Mouse (Mus musculus): ENCODE data around the gene Kdm7a. TPM values are rescaled to one million over a fixed set of nuclear protein-coding genes. Genes with fewer than 3 reads are reported as not detected.

Gene Kdm7a
- 12.1 and 12.5 TPM in 2 replicates for polyA plus RNA-seq (2015; fragmentation: Nextera tagmentation; extraction: Ambion mirVana)

DNA sequence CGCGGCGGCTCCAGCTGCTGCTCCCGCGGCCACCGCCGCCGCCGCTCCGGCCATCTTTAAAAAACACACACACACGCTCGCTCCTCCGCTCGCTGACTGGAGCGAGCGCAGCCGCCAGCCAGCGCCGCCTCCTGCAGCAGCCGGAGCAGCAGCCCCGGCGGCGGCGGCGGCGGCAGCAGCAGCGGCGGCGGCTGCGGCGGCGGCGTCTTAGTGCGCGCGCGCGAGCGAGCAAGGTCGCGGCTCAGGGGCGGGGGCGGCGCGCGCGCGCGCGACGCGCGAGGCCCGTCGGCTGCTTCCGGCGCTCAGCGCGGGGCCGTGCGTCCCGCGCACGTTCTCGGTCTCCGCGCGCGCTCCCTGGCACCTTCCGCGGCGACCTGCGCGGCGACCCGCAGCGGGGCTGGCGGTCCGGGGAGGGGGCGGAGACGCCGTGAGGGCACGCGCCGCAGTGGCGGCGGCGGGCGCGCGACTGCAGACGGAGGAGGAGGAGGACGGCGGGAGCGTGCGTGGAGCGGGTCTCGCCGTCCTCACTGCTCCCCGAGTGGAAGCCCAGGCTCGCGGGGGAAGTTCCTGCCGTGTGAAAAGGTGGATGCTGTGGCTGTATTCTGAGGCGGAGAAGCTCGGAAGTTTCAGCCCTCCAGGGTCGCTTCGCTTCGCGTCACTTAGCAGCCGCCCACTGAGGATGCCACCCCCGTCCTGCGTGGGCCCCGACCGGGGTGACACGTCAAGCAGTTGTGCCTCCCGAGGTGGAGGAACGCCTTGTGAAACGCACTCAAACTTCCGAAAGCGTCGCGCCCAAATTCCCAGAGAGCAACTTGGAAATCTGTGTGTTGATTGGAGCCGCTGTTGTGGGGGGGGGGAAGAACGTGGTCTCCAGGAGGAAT is at the start of gene Kdm7a:
Kdm7a (minus strand) TSS at position 209 of the 881 bp plus-strand sequence.
- peak; percentile 74 for ATAC-seq (ENCODE audit: insufficient read depth)
- Histone ChIP-seq H3K4me2 (peak within 1 kb of the TSS; percentile 96), H3K4me3 (replicated peaks) (peak within 1 kb of the TSS; percentile 99), H3K9me3 (replicated peaks) (no peaks in the 10 kb centered on the region), H3K27me3 (peaks cover 4% of the 10 kb centered on the region; the same call in 1 of the 2 replicates), H3K36me3 (replicated peaks) (0 out of 2 replicates have a peak, but pooled peaks cover 2% of the 10 kb centered on the region), H3K4me1 (replicated peaks) (peaks cover 28% of the 10 kb centered on the region), H3K27ac (replicated peaks) (peak within 1 kb of the TSS; percentile 98), H3K9ac (peak within 1 kb of the TSS; percentile 100)
- under 1% methylated on average over 124 of the region's 124 CpGs for WGBS (ENCODE audit: insufficient replicate concordance)

DNA sequence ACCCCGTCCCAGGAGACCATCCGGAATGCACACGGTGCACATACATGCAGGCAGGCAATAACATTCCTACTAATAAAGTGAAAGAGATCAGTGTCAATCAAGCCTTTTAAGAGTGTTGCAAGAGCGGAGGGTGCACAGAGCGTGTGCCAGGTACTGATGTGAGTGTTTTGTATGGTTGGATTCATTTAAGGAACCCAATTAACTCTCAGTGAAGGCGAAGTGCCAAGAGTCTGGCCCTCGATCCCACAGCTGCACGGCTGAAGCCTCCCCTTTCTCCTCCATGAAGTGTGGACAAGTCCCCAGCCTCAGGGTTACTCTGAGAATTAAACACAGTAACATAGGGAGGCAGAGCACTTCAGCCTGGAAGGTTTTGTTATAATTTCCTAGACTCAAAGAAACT is 48.7 kb upstream of the Kdm7a start:
- no peak overlapping the region for H3K4me2 ChIP-seq
- no peak overlapping the region for H3K9ac ChIP-seq
- H3K27ac ChIP-seq (replicated peaks): no peak overlapping the region
- WGBS (ENCODE audit: insufficient replicate concordance): 60% methylated on average over 8 of the region's 8 CpGs
- peaks cover 51% of the 10 kb centered on the region for H3K27me3 ChIP-seq
- H3K36me3 ChIP-seq (replicated peaks): no peaks in the 10 kb centered on the region
- H3K9me3 ChIP-seq (replicated peaks): no peaks in the 10 kb centered on the region
- H3K4me3 ChIP-seq (replicated peaks): no peak overlapping the region
- no peak for ATAC-seq (ENCODE audit: insufficient read depth)
- H3K4me1 ChIP-seq (replicated peaks): peaks cover 9% of the 10 kb centered on the region; the same call in 1 of the 2 replicates

DNA sequence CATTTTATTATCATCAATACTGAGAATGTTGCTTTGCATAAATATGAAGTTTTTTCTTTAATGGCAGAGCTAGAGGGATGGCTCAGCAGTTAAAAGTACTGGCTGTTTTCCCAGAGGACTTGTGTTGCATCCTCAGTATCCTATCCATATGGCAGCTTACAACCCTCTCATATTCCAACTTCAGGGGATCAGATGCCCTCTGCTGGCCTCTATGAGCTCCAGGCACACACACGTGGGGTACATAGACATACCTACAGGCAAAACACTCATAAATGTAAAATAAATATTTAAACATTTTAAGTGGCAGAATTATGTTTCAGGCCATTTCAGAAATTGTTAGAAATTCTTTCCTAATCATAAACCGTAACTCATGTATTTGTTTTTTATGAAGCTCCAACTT is 43.5 kb upstream of the Kdm7a start:
- no peak for ATAC-seq (ENCODE audit: insufficient read depth)
- 66% methylated on average over 2 of the region's 2 CpGs for whole genome bisulfite sequencing (ENCODE audit: insufficient replicate concordance)
- Histone ChIP-seq H3K27me3 (peaks cover 7% of the 10 kb centered on the region), H3K36me3 (replicated peaks) (no peaks in the 10 kb centered on the region), H3K9ac (no peak overlapping the region), H3K4me3 (replicated peaks) (no peak overlapping the region), H3K4me2 (no peak overlapping the region), H3K4me1 (replicated peaks) (no peaks in the 10 kb centered on the region), H3K9me3 (replicated peaks) (no peaks in the 10 kb centered on the region), H3K27ac (replicated peaks) (no peak overlapping the region)

DNA sequence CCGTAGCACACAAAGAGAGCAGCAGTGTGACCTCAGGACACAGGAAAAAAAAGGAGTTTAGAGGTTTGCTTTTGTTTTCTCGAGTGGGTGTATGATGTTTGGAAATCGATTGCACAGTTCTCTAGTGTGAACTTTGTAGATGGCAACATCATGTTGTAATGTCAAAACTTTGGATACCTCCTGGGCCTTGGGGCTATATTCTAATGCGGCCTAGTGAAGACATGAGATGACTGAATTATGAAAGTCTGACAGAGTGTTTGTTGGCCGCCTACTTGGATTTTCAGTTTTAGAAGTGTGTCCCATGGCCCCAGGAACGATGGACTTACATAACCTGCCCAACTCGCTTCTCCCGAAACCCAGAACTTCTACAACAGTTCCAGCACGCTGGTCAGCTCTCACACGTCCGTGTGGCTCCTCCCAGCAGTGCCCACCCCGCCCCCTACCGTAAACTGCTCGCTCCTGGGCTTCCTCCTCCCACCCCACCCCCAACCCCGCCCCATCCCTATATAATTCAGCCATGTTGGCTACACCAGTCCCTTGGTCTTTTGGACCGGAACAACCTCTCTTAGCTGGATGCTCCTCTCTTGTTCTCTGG is 42.7 kb upstream of the Kdm7a start:
- Histone ChIP-seq H3K27ac (replicated peaks) (no peak overlapping the region), H3K9ac (no peak overlapping the region), H3K27me3 (peaks cover under 1% of the 10 kb centered on the region; the same call in 1 of the 2 replicates), H3K4me2 (no peak overlapping the region), H3K9me3 (replicated peaks) (no peaks in the 10 kb centered on the region), H3K36me3 (replicated peaks) (no peaks in the 10 kb centered on the region), H3K4me1 (replicated peaks) (no peaks in the 10 kb centered on the region), H3K4me3 (replicated peaks) (no peak overlapping the region)
- 40% methylated on average over 16 of the region's 16 CpGs for WGBS (ENCODE audit: insufficient replicate concordance)
- ATAC-seq (ENCODE audit: insufficient read depth): no peak

DNA sequence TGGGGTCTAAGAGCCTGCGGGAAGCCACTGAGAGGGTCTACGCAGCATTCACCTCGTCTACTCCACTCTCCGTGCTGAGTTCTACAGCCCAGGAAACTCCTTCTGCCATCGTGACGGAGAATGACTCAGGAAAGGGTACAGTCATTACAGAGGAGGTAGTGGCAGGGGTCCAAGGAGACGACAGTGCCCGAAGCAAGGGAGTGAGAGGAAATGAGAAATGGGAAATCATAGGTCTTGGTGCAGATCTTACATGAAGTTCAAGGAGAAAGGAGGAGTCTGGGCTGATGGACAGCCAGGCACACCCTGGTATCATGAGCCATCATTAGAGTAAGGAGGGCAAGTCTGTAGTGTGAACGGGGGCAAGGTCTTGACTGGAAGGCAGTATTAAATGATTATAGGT is 37.5 kb upstream of the Kdm7a start:
- 59% methylated on average over 9 of the region's 9 CpGs for WGBS (ENCODE audit: insufficient replicate concordance)
- no peaks in the 10 kb centered on the region for H3K9me3 ChIP-seq (replicated peaks)

DNA sequence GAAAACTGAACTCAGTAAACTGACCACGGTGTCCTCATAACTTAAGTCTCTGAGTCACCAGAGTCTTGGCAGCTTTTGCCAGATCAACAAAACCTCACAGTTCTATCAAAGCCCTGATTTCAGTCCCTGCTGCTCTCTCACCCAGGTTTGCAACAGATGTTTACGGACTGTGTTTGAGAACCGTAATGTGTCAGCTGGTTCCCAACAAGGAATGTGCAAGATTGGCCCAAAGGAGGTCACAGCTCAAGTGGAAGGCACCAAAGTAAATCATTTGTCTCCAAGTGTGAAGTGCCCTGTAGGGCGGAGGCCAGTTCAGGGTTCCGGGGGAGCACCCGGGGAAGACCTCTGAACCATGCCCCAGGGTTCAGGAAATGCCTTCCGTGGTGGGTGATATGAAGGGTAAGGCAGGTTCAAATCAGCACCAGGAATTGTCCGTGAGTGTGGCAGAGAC is 36.9 kb upstream of the Kdm7a start:
- no peaks in the 10 kb centered on the region for H3K9me3 ChIP-seq (replicated peaks)
- no peak for ATAC-seq (ENCODE audit: insufficient read depth)
- 59% methylated on average over 8 of the region's 8 CpGs for WGBS (ENCODE audit: insufficient replicate concordance)
- H3K4me1 ChIP-seq (replicated peaks): peaks cover 11% of the 10 kb centered on the region
- H3K27ac ChIP-seq (replicated peaks): no peak overlapping the region
- H3K36me3 ChIP-seq (replicated peaks): no peaks in the 10 kb centered on the region
- H3K27me3 ChIP-seq: peaks cover 4% of the 10 kb centered on the region; the same call in 1 of the 2 replicates
- H3K4me3 ChIP-seq (replicated peaks): no peak overlapping the region
- H3K9ac ChIP-seq: no peak overlapping the region
- H3K4me2 ChIP-seq: no peak overlapping the region

More for the DNA sequence above, 37.5 kb upstream of the Kdm7a start:
- no peak for ATAC-seq (ENCODE audit: insufficient read depth)
- Histone ChIP-seq H3K4me3 (replicated peaks) (no peak overlapping the region), H3K4me1 (replicated peaks) (peaks cover 11% of the 10 kb centered on the region), H3K27me3 (peaks cover 4% of the 10 kb centered on the region; the same call in 1 of the 2 replicates), H3K27ac (replicated peaks) (no peak overlapping the region), H3K36me3 (replicated peaks) (no peaks in the 10 kb centered on the region), H3K4me2 (no peak overlapping the region), H3K9ac (no peak overlapping the region)

DNA sequence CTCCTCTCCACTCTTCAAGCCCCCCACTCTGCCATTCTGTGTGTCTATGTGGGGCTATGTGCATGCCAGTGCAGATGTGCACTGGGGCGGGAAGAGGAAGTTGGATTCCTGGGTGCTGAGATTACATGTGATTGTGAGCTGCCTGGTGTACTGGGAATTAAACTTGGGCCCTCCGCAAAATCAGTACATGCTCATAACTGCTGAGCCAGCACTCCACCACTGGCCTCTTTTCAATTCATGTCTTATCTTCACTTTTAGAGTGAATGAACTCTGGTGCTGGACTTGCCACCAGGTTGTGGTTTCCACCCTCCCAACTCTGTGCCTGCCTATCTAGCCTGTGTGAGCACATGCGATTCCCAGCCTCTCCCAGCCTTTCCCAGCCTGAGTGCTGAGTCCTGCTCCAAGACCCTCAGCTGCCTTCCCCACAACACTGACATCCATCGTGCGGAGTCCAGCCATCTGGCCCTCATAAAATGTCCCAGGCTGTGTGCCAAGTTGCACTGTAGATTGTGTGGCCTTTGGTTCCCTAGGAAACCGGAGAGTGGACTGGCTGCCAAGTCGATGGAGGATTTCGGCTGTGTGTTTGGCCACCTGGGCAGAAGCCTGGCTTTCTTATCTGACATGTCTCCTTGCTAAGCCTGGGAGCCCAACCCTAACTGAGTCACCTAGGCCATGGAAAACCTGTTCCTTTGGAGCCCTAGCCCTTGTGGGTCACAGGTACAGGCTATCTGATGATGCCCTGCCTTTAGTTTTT is 36.3 kb upstream of the Kdm7a start:
- no peaks in the 10 kb centered on the region for H3K9me3 ChIP-seq (replicated peaks)
- peak; percentile 37; the same call in 1 of the 2 replicates for ATAC-seq (ENCODE audit: insufficient read depth)
- no peak overlapping the region for H3K9ac ChIP-seq
- H3K27me3 ChIP-seq: peaks cover 4% of the 10 kb centered on the region; the same call in 1 of the 2 replicates
- no peaks in the 10 kb centered on the region for H3K36me3 ChIP-seq (replicated peaks)
- 56% methylated on average over 8 of the region's 8 CpGs for WGBS (ENCODE audit: insufficient replicate concordance)
- no peak overlapping the region for H3K4me3 ChIP-seq (replicated peaks)
- H3K4me1 ChIP-seq (replicated peaks): peaks cover 11% of the 10 kb centered on the region
- H3K4me2 ChIP-seq: no peak overlapping the region
- no peak overlapping the region for H3K27ac ChIP-seq (replicated peaks)

DNA sequence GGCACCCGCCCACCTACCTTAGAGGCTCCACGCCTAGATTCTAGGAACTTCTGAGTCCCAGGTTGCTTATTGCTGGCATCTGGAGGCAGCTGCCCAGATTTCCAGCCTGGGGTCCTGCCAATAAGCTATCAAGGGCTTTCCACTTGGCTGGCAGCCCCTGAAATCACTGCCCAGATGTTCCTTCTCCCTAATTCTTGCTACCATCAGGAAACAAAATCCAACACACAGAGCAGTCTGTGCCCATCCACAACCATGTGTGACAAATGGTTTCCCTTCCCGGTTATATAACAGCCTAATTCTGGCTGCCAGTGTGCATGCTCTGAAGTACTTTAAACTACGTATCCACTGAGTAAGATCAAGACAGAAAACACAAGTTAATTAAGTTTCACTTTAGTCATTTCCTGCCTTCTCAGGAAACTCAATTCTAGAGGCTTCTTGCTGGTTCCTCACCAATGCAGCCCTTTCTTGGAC is 34.9 kb upstream of the Kdm7a start:
- Histone ChIP-seq H3K9me3 (replicated peaks) (no peaks in the 10 kb centered on the region), H3K4me2 (no peak overlapping the region), H3K27ac (replicated peaks) (no peak overlapping the region), H3K27me3 (peaks cover 4% of the 10 kb centered on the region; the same call in 1 of the 2 replicates), H3K9ac (no peak overlapping the region), H3K4me3 (replicated peaks) (no peak overlapping the region), H3K36me3 (replicated peaks) (no peaks in the 10 kb centered on the region), H3K4me1 (replicated peaks) (peaks cover 11% of the 10 kb centered on the region)
- 59% methylated on average over 4 of the region's 4 CpGs for WGBS (ENCODE audit: insufficient replicate concordance)
- no peak for ATAC-seq (ENCODE audit: insufficient read depth)

DNA sequence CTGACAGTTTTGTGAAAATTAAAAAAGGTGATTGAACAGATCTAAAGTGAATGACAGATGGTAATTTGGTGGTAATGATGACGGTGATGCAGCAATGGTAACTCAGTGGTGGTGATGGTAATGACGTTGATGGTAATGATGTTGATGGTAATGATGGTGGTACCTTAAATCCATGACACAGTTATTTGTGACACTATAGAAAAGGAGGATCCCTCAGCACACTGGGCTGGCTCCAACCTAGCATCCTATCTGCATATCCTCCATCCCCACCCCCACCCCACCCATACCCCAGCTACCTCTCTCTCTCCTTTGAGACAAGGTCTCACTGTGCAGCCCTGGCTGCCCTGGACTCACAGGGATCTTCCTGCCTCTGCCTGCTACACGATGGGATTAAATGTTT is 34.4 kb upstream of the Kdm7a start:
- no peak overlapping the region for H3K27ac ChIP-seq (replicated peaks)
- no peak overlapping the region for H3K4me2 ChIP-seq
- no peak overlapping the region for H3K9ac ChIP-seq
- peaks cover 4% of the 10 kb centered on the region; the same call in 1 of the 2 replicates for H3K27me3 ChIP-seq
- no peaks in the 10 kb centered on the region for H3K9me3 ChIP-seq (replicated peaks)
- H3K4me1 ChIP-seq (replicated peaks): peaks cover 11% of the 10 kb centered on the region
- no peak for ATAC-seq (ENCODE audit: insufficient read depth)
- H3K4me3 ChIP-seq (replicated peaks): no peak overlapping the region
- H3K36me3 ChIP-seq (replicated peaks): no peaks in the 10 kb centered on the region
- 61% methylated on average over 3 of the region's 3 CpGs for WGBS (ENCODE audit: insufficient replicate concordance)

DNA sequence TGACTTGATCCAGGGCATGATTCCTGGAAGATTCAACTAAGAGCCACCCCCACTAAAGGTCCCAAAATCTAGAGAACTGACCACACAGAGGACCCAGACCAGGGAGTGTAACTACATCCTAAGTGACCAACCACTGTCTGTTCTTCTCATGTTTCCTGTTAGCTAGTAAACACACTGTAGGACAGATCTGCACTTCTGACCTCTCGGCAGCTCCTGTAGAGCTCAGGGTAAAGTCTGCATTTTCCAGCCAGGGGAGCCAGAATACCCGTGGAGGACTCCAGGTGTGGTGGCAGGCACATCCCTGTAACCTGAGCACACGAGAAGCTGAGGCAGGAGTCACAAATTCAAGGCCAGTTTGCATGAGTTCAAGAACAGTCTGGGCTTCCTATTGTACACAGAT is 31.3 kb upstream of the Kdm7a start:
- H3K4me1 ChIP-seq (replicated peaks): 0 out of 2 replicates have a peak, but pooled peaks cover 3% of the 10 kb centered on the region
- no peak overlapping the region for H3K4me2 ChIP-seq
- no peaks in the 10 kb centered on the region for H3K36me3 ChIP-seq (replicated peaks)
- peak; percentile 51 for ATAC-seq (ENCODE audit: insufficient read depth)
- no peaks in the 10 kb centered on the region; the same call in 1 of the 2 replicates for H3K27me3 ChIP-seq
- H3K9me3 ChIP-seq (replicated peaks): no peaks in the 10 kb centered on the region
- WGBS (ENCODE audit: insufficient replicate concordance): 32% methylated on average over 3 of the region's 3 CpGs
- no peak overlapping the region for H3K27ac ChIP-seq (replicated peaks)
- H3K4me3 ChIP-seq (replicated peaks): no peak overlapping the region
- H3K9ac ChIP-seq: no peak overlapping the region

Data from liver, embryonic 15.5 days (tissue).